Mouse (Mus musculus) CH12.LX (cell line): Measurements from ENCODE around the gene Trappc10. TPM values are rescaled to one million over a fixed set of nuclear protein-coding genes. Genes with fewer than 3 reads are reported as not detected.

Experiments used
- DNase-seq: peaks from one replicate; pipeline ENCODE4 v3.0.0-alpha.2; 2013; ENCODE audit errors: extremely low read depth
- H3K27ac ChIP-seq: 2 replicates; pipeline ENCODE4 v1.5.1; 2012; ENCODE audit warnings: low read depth, mild to moderate bottlenecking, control low read depth, moderate library complexity; ENCODE audit not compliant: insufficient read depth
- H3K27me3 ChIP-seq: replicated peaks from 2 replicates; pipeline ENCODE3; 2012; ENCODE audit warnings: inconsistent platforms
- H3K36me3 ChIP-seq, 2 experiments: replicated peaks in 1 of 2; 2 replicates each; pipeline versions ENCODE3 to v1.6.1; 2012; ENCODE audit warnings: inconsistent platforms in 1 of 2, low read length in 1 of 2, mild to moderate bottlenecking in 1 of 2, mixed read lengths in 1 of 2, moderate library complexity in 1 of 2; ENCODE audit not compliant: control insufficient read depth in 1 of 2, insufficient read depth in 1 of 2
- H3K4me1 ChIP-seq, 2 experiments: 2 replicates each; pipeline ENCODE4 v1.6.1; 2012; ENCODE audit warnings: inconsistent platforms in 1 of 2, moderate library complexity in 1 of 2; ENCODE audit not compliant: insufficient read depth in 2 of 2, control insufficient read depth in 1 of 2
- H3K4me2 ChIP-seq: 2 replicates; pipeline ENCODE4 v1.6.1; 2012; ENCODE audit warnings: low read depth, mild to moderate bottlenecking, control low read depth; ENCODE audit not compliant: poor library complexity, insufficient read depth, severe bottlenecking
- H3K4me3 ChIP-seq, 3 experiments: fragments of 150-350 bp in 1 of 3; sonication (generic) in 1 of 3; replicated peaks in 1 of 3; 2 replicates each; pipeline versions ENCODE3 to v1.5.1; 2011 to 2012; ENCODE audit warnings: low read depth in 2 of 3, low read length in 2 of 3, mild to moderate bottlenecking in 2 of 3, moderate library complexity in 2 of 3, control low read depth in 1 of 3, improper control_type of control experiment in 1 of 3, inconsistent platforms in 1 of 3, mixed read lengths in 1 of 3; ENCODE audit not compliant: poor library complexity in 1 of 3
- H3K79me2 ChIP-seq: replicated peaks from 2 replicates; pipeline ENCODE4 v1.6.1; 2012; ENCODE audit warnings: mild to moderate bottlenecking, moderate library complexity; ENCODE audit not compliant: control insufficient read depth, poor library complexity, insufficient read depth, severe bottlenecking; ENCODE audit errors: extremely low read depth
- H3K9ac ChIP-seq: 2 replicates; pipeline ENCODE4 v1.6.1; 2012; ENCODE audit warnings: low read depth, mild to moderate bottlenecking, control low read depth, moderate library complexity; ENCODE audit not compliant: insufficient read depth
- H3K9me3 ChIP-seq: replicated peaks from 2 replicates; pipeline ENCODE3; 2012; ENCODE audit warnings: low read length, inconsistent platforms, mixed read lengths
- CHD1 ChIP-seq: IDR thresholded peaks from 2 replicates; pipeline ENCODE4 v1.6.1; 2012; ENCODE audit warnings: low read depth, low read length, improper control_type of control experiment, inconsistent platforms
- E2F4 ChIP-seq: IDR thresholded peaks from 2 replicates; pipeline ENCODE4 v1.6.1; 2011; ENCODE audit warnings: low read depth, low read length, improper control_type of control experiment; ENCODE audit not compliant: insufficient replicate concordance
- ELF1 ChIP-seq: IDR thresholded peaks from 2 replicates; pipeline ENCODE4 v1.6.1; 2014; ENCODE audit warnings: low read depth, mild to moderate bottlenecking, inconsistent platforms, low read length, improper control_type of control experiment
- ETS1 ChIP-seq: conservative IDR thresholded peaks from 2 replicates; pipeline ENCODE4 v1.6.1; 2012; ENCODE audit warnings: low read depth, mild to moderate bottlenecking, inconsistent platforms, low read length, improper control_type of control experiment, moderate library complexity
- HCFC1 ChIP-seq: IDR thresholded peaks from 2 replicates; pipeline ENCODE4 v1.6.1; 2012; ENCODE audit warnings: low read depth, mild to moderate bottlenecking, inconsistent platforms, low read length, improper control_type of control experiment
- IRF4 ChIP-seq: IDR thresholded peaks from 2 replicates; pipeline ENCODE4 v1.6.1; 2014; ENCODE audit warnings: low read depth, mild to moderate bottlenecking, inconsistent platforms, low read length, improper control_type of control experiment
- JUN ChIP-seq: IDR thresholded peaks from 2 replicates; pipeline ENCODE4 v1.6.1; 2011; ENCODE audit warnings: low read depth, mild to moderate bottlenecking, low read length, improper control_type of control experiment, moderate library complexity; ENCODE audit not compliant: insufficient read depth
- KAT2A ChIP-seq: IDR thresholded peaks from 2 replicates; pipeline ENCODE4 v1.6.1; 2012; ENCODE audit warnings: low read length, improper control_type of control experiment, inconsistent platforms; ENCODE audit not compliant: insufficient replicate concordance
- MAFK ChIP-seq: IDR thresholded peaks from 2 replicates; pipeline ENCODE4 v1.6.1; 2011; ENCODE audit warnings: low read length, improper control_type of control experiment; ENCODE audit not compliant: insufficient replicate concordance
- MAX ChIP-seq: IDR thresholded peaks from 2 replicates; pipeline ENCODE4 v1.6.1; 2011; ENCODE audit warnings: low read length, improper control_type of control experiment
- MXI1 ChIP-seq: IDR thresholded peaks from 2 replicates; pipeline ENCODE4 v1.6.1; 2011; ENCODE audit warnings: mild to moderate bottlenecking, low read depth, low read length, improper control_type of control experiment
- MYC ChIP-seq: IDR thresholded peaks from 2 replicates; pipeline ENCODE4 v1.6.1; 2011; ENCODE audit warnings: low read depth, mild to moderate bottlenecking, improper control_type of control experiment, low read length
- NELFE ChIP-seq: IDR thresholded peaks from 2 replicates; pipeline ENCODE4 v1.6.1; 2011; ENCODE audit warnings: low read depth, low read length, improper control_type of control experiment
- PAX5 ChIP-seq: IDR thresholded peaks from 2 replicates; pipeline ENCODE4 v1.6.1; 2012; ENCODE audit warnings: low read length, inconsistent platforms, mixed read lengths
- SMC3 ChIP-seq: IDR thresholded peaks from 2 replicates; pipeline ENCODE4 v1.6.1; 2011; ENCODE audit warnings: low read depth, low read length, improper control_type of control experiment
- USF2 ChIP-seq: conservative IDR thresholded peaks from 2 replicates; pipeline ENCODE4 v1.6.1; 2011; ENCODE audit warnings: low read depth, low read length, improper control_type of control experiment
- ZKSCAN1 ChIP-seq: IDR thresholded peaks from 2 replicates; pipeline ENCODE4 v1.6.1; 2012; ENCODE audit warnings: low read depth, inconsistent platforms, low read length, improper control_type of control experiment, borderline replicate concordance
- ZMIZ1 ChIP-seq: IDR thresholded peaks from 2 replicates; pipeline ENCODE4 v1.6.1; 2012; ENCODE audit warnings: low read depth, mild to moderate bottlenecking, inconsistent platforms, low read length, improper control_type of control experiment
- dilution Hi-C: fragments of 300-500 bp; cut with MboI; formaldehyde crosslinking; loops from 2 replicates; pipeline ENCODE4 v1.14.3; 2020; ENCODE audit warnings: low sequenced_read_pairs; ENCODE audit not compliant: extremely low pct_unique_long_range_greater_than_20kb, extremely low pct_ligation_motif_present
- in situ Hi-C: fragments of 300-500 bp; cut with MboI; formaldehyde crosslinking; loops from 3 replicates; pipeline ENCODE4 v1.14.3; 2019; ENCODE audit warnings: low sequenced_read_pairs, low pct_ligation_motif_present, low pct_unique_long_range_greater_than_20kb, mixed read lengths
- polyA plus RNA-seq: library from polyadenylated mRNA; unstranded; fragments of >175 nt; gene quantifications from 2 replicates; pipeline ENCODE4 v1.2.1, GENCODE M21; 2012; ENCODE audit warnings: low read depth; ENCODE audit not compliant: insufficient read length
- total RNA-seq, 2 experiments: library from RNA; depleted of rRNA; stranded (reverse); fragments of 300-350 nt in 1 of 2; fragments of >200 nt in 1 of 2; gene quantifications; 2 replicates each; pipeline ENCODE4 v1.2.3; 2012 to 2014

The Trappc10 gene
- total and polyA plus RNA-seq, 3 experiments, result 22.1 to 26.7 (median 26.5) TPM

GRCm38 (mm10) chr10:78221315-78221714 is 23.1 kb downstream of the Trappc10 start:
- Histone ChIP-seq H3K27ac (no peak overlapping the region), H3K4me1 (peaks cover 21 to 61% of the 10 kb centered on the region in 2 experiments), H3K4me2 (no peak overlapping the region), H3K79me2 (no peaks in the 10 kb centered on the region), H3K4me3 (no peak overlapping the region), H3K9ac (no peak overlapping the region), H3K27me3 (no peaks in the 10 kb centered on the region), H3K36me3 (peaks cover 46 to 70% of the 10 kb centered on the region in 2 experiments), H3K9me3 (no peaks in the 10 kb centered on the region)
- dilution Hi-C loops (no loop called here), in situ Hi-C loops (loop anchor here (5.0 kb wide), 1 partner anchor 34 kb away; the partner anchor contains the start of gene Pwp2)
- DNase-seq, result no peak
- TF ChIP-seq HCFC1 (no peak), MAX (no peak), ZMIZ1 (no peak)

GRCm38 (mm10) chr10:78219528-78219927 is 24.9 kb downstream of the Trappc10 start:
- Histone ChIP-seq H3K4me3 (no peak overlapping the region), H3K36me3 (peaks cover 57 to 85% of the 10 kb centered on the region in 2 experiments), H3K27ac (no peak overlapping the region), H3K9ac (no peak overlapping the region), H3K9me3 (no peaks in the 10 kb centered on the region), H3K4me1 (peaks cover 12 to 44% of the 10 kb centered on the region in 2 experiments), H3K4me2 (no peak overlapping the region), H3K27me3 (no peaks in the 10 kb centered on the region), H3K79me2 (no peaks in the 10 kb centered on the region)
- in situ Hi-C loops (no loop called here), dilution Hi-C loops (no loop called here)
- no peak for DNase-seq
- no peak for TF ChIP-seq MYC
- TF ChIP-seq ETS1, result no peak
- TF ChIP-seq ZKSCAN1, result no peak
- no peak for TF ChIP-seq IRF4
- TF ChIP-seq KAT2A, result no peak
- TF ChIP-seq PAX5, result no peak
- TF ChIP-seq NELFE, result no peak
- TF ChIP-seq CHD1, result no peak
- TF ChIP-seq ZMIZ1, result no peak
- no peak for TF ChIP-seq JUN
- no peak for TF ChIP-seq USF2
- no peak for TF ChIP-seq MXI1
- TF ChIP-seq E2F4, result no peak
- TF ChIP-seq MAFK, result no peak
- no peak for TF ChIP-seq SMC3
- no peak for TF ChIP-seq ELF1
